ENCODE assay signal across 8 mouse cellular contexts in the genomic region with DNA sequence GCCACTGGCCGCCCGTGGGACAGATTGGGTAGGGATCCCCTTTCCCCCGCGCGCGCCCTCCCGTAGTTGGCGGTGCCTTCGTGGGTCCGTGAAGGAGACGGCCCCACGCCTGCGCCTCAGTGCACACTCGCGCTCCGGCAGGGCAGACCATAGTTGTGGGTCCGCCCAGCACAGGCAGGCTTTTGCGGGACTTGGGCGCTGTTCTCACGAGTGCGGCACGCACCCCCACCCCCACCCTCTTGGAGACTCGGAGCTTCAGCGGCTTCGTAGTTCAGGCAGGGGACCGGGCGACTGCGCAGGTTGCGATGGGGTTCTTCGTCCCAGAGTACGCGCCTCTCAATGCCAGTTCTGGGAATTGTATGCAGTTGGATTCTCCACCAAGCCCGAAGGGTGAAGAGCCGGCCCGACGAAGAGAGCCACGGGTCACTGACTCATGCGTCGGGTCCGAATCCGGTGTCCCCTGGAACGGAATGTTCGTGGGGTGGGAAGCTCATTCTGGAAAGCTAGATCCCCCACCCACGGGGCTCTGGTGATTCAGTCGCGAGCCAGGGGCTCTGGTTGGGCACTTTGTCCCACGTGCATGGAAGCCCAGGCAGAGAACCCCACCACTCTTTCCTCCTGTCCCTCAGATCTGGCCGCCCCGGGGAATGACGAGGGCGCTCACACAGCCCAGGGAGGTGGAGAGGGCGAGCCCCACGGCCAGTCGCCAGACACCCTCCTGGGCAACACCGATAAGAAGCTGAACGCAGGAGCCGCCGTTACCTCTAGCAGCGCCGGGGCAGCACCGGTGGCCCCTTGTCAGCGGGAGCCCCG. TPM values are rescaled to one million over a fixed set of nuclear protein-coding genes. Genes with fewer than 3 reads are reported as not detected.
DNase-seq lines count a peak whose midpoint lies in the region; ATAC-seq lines count a peak whose summit lies in the region.

No protein-coding gene starts in this region.

- H3K36me3 ChIP-seq in forebrain, embryonic 12.5 days (replicated peaks), result peaks cover 13% of the 10 kb centered on the region
- H3K36me3 ChIP-seq in hindbrain, embryonic 14.5 days (replicated peaks; ENCODE audit: control insufficient read depth, insufficient read depth), result peaks cover 18% of the 10 kb centered on the region
- peaks cover 9% of the 10 kb centered on the region for H3K36me3 ChIP-seq in liver, embryonic 16.5 days (ENCODE audit: control insufficient read depth, insufficient read depth)

- H3K4me3 ChIP-seq in forebrain, embryonic 12.5 days (replicated peaks), result peak overlapping the region; percentile 49
- peak overlapping the region; percentile 36 for H3K4me3 ChIP-seq in hindbrain, embryonic 14.5 days (replicated peaks; ENCODE audit: low read length)
- peak overlapping the region; percentile 81 for H3K4me3 ChIP-seq in liver, embryonic 16.5 days (ENCODE audit: low read depth, low read length)

- WGBS in forebrain, embryonic 12.5 days, result under 1% methylated on average over 62 of the region's 63 CpGs
- 1% methylated on average over 61 of the region's 63 CpGs for WGBS in hindbrain, embryonic 14.5 days
- under 1% methylated on average over 63 of the region's 63 CpGs for WGBS in liver, embryonic 16.5 days (ENCODE audit: insufficient replicate concordance)

- no peak for ATAC-seq in forebrain, embryonic 12.5 days (ENCODE audit: low FRiP score)
- ATAC-seq in hindbrain, embryonic 14.5 days (ENCODE audit: low FRiP score), result no peak; the same call in 1 of the 2 replicates
- ATAC-seq in liver, embryonic 16.5 days (ENCODE audit: low read depth), result peak; percentile 86

- H3K27me3 ChIP-seq in forebrain, embryonic 12.5 days, result peaks cover 65% of the 10 kb centered on the region
- H3K27me3 ChIP-seq in hindbrain, embryonic 14.5 days (ENCODE audit: control insufficient read depth, insufficient read depth, low read length), result peaks cover 49% of the 10 kb centered on the region
- H3K27me3 ChIP-seq in liver, embryonic 16.5 days (ENCODE audit: control insufficient read depth, insufficient read depth, low read depth, low read length), result peaks cover 35% of the 10 kb centered on the region

- peak overlapping the region; percentile 50 for H3K9ac ChIP-seq in forebrain, embryonic 12.5 days
- peak overlapping the region; percentile 35 for H3K9ac ChIP-seq in hindbrain, embryonic 14.5 days
- peak overlapping the region; percentile 96 for H3K9ac ChIP-seq in liver, embryonic 16.5 days (ENCODE audit: low read depth, low read length)

- peak overlapping the region; percentile 91 for H3K4me2 ChIP-seq in forebrain, embryonic 12.5 days
- H3K4me2 ChIP-seq in hindbrain, embryonic 14.5 days (replicated peaks), result peak overlapping the region; percentile 70
- H3K4me2 ChIP-seq in liver, embryonic 16.5 days (ENCODE audit: low read depth, low read length), result peak overlapping the region; percentile 98

- no peaks in the 10 kb centered on the region for H3K9me3 ChIP-seq in forebrain, embryonic 12.5 days
- H3K9me3 ChIP-seq in hindbrain, embryonic 14.5 days (ENCODE audit: control insufficient read depth, low read length), result no peaks in the 10 kb centered on the region
- H3K9me3 ChIP-seq in liver, embryonic 16.5 days (replicated peaks; ENCODE audit: control insufficient read depth, low read length), result no peaks in the 10 kb centered on the region

- peaks cover 45% of the 10 kb centered on the region for H3K4me1 ChIP-seq in forebrain, embryonic 12.5 days
- peaks cover 30% of the 10 kb centered on the region for H3K4me1 ChIP-seq in hindbrain, embryonic 14.5 days (replicated peaks; ENCODE audit: control insufficient read depth, insufficient read depth, low read length)
- peaks cover 76% of the 10 kb centered on the region for H3K4me1 ChIP-seq in liver, embryonic 16.5 days (ENCODE audit: control insufficient read depth, low read depth, low read length)

- H3K27ac ChIP-seq in forebrain, embryonic 12.5 days, result no peak overlapping the region
- no peak overlapping the region for H3K27ac ChIP-seq in hindbrain, embryonic 14.5 days
- H3K27ac ChIP-seq in liver, embryonic 16.5 days (ENCODE audit: low read length), result peak overlapping the region; percentile 99

- DNase-seq in cerebellum, postnatal 10 days, result peak; percentile 49 to 63
- no peak for DNase-seq in cerebellum, adult 9-11 months
- DNase-seq in R1 (ENCODE audit: low read depth, low spot score), result peak; percentile 69
- DNase-seq in hindbrain, embryonic 14.5 days (ENCODE audit: low spot score), result no peak
- DNase-seq in retina, postnatal 1 day, result peak; percentile 54
- DNase-seq in frontal cortex, postnatal 25 days (ENCODE audit: low spot score in 2 of 2), result no peak

RNA-seq across cellular contexts. Expression of gene Sphk1, which starts 2.8 kb away (rescaled TPM):
- polyA plus RNA-seq in forebrain, embryonic 12.5 days (2016; fragmentation: Nextera tagmentation; extraction: Ambion mirVana), result 2.0 and 3.3 TPM in 2 replicates
- polyA plus RNA-seq in hindbrain, embryonic 14.5 days (2014; fragmentation: Nextera tagmentation; extraction: Ambion mirVana), result 4.0 and 4.1 TPM in 2 replicates
- 23.7 and 24.3 TPM in 2 replicates for polyA plus RNA-seq in liver, embryonic 16.5 days (2015; fragmentation: Nextera tagmentation; extraction: Ambion mirVana)

RNA-seq across cellular contexts. Expression of gene Prpsap1, which starts 39.5 kb away (rescaled TPM):
- polyA plus RNA-seq in forebrain, embryonic 12.5 days (2016; fragmentation: Nextera tagmentation; extraction: Ambion mirVana), result 174 and 176 TPM in 2 replicates
- polyA plus RNA-seq in hindbrain, embryonic 14.5 days (2014; fragmentation: Nextera tagmentation; extraction: Ambion mirVana), result 162 and 173 TPM in 2 replicates
- 47.6 and 47.9 TPM in 2 replicates for polyA plus RNA-seq in liver, embryonic 16.5 days (2015; fragmentation: Nextera tagmentation; extraction: Ambion mirVana)

RNA-seq across cellular contexts. Expression of gene Ube2o, which starts 47.7 kb away (rescaled TPM):
- 12.5 and 17.3 TPM in 2 replicates for polyA plus RNA-seq in forebrain, embryonic 12.5 days (2016; fragmentation: Nextera tagmentation; extraction: Ambion mirVana)
- 27.5 and 28.5 TPM in 2 replicates for polyA plus RNA-seq in hindbrain, embryonic 14.5 days (2014; fragmentation: Nextera tagmentation; extraction: Ambion mirVana)
- polyA plus RNA-seq in liver, embryonic 16.5 days (2015; fragmentation: Nextera tagmentation; extraction: Ambion mirVana), result 15.1 and 18.1 TPM in 2 replicates

RNA-seq across cellular contexts. Expression of gene Aanat, which starts 52.7 kb away (rescaled TPM):
- 0.24 TPM in 1 of 2 replicates, not detected in the other for polyA plus RNA-seq in forebrain, embryonic 12.5 days (2016; fragmentation: Nextera tagmentation; extraction: Ambion mirVana)
- polyA plus RNA-seq in hindbrain, embryonic 14.5 days (2014; fragmentation: Nextera tagmentation; extraction: Ambion mirVana), result 0.15 TPM in 1 of 2 replicates, not detected in the other
- not detected in 2 replicates for polyA plus RNA-seq in liver, embryonic 16.5 days (2015; fragmentation: Nextera tagmentation; extraction: Ambion mirVana)

Comparison
In these comparisons a context has a peak if more than half of its experiments do, and no peak if none do; other contexts are left out.
1. DNase-seq: peak in cerebellum, postnatal 10 days (2 of 2), R1 (single experiment) and retina, postnatal 1 day (single experiment); none in cerebellum, adult 9-11 months (single experiment), hindbrain, embryonic 14.5 days (single experiment) and frontal cortex, postnatal 25 days (0 of 2).
2. H3K9ac ChIP-seq: peak in every context shown above with its lines; median percentile 96 in liver, embryonic 16.5 days; 50 in forebrain, embryonic 12.5 days; 35 in hindbrain, embryonic 14.5 days.
3. Peak in every context shown above with its lines, with median percentiles within 50 percentile points of each other: H3K4me2 ChIP-seq and H3K4me3 ChIP-seq.